Mouse (Mus musculus) splenic B cell, adult 2 months (primary cell): ENCODE data around the gene Bola3.

Experiments
- DNase-seq: peaks from one replicate; pipeline ENCODE4 v3.0.0-alpha.2; 2011; ENCODE audit warnings: low read depth, low spot score
- H3K27me3 ChIP-seq: 2 replicates; pipeline ENCODE4 v1.6.1; 2012; ENCODE audit warnings: mild to moderate bottlenecking, low read length, moderate library complexity, mixed read lengths; ENCODE audit not compliant: control insufficient read depth, poor library complexity, insufficient read depth, severe bottlenecking
- H3K36me3 ChIP-seq: 2 replicates; pipeline ENCODE4 v1.6.1; 2012; ENCODE audit warnings: mild to moderate bottlenecking, low read length, moderate library complexity, mixed read lengths; ENCODE audit not compliant: control insufficient read depth, poor library complexity, insufficient read depth, severe bottlenecking

Gene Bola3

GRCm38 (mm10) chr6:83395544-83396229, 46.7 kb downstream of the Bola3 start:
- no peaks in the 10 kb centered on the region for H3K27me3 ChIP-seq
- DNase-seq: no peak
- H3K36me3 ChIP-seq: peaks cover 2% of the 10 kb centered on the region

- Histone ChIP-seq H3K36me3 (peaks cover 2% of the 10 kb centered on the region), H3K27me3 (no peaks in the 10 kb centered on the region)
- no peak for DNase-seq
Observed at GRCm38 (mm10) chr6:83396711-83397110, 47.8 kb downstream of the Bola3 start.

- H3K36me3 ChIP-seq: peaks cover 2% of the 10 kb centered on the region
- DNase-seq: no peak
- H3K27me3 ChIP-seq: no peaks in the 10 kb centered on the region
Observed at GRCm38 (mm10) chr6:83397728-83398127, 48.8 kb downstream of the Bola3 start.

- Histone ChIP-seq H3K27me3 (no peaks in the 10 kb centered on the region), H3K36me3 (peaks cover 7% of the 10 kb centered on the region)
- no peak for DNase-seq
Observed at GRCm38 (mm10) chr6:83399790-83400189, 50.8 kb downstream of the Bola3 start.

GRCm38 (mm10) chr6:83403481-83403880, 54.5 kb downstream of the Bola3 start:
- no peaks in the 10 kb centered on the region for H3K27me3 ChIP-seq
- no peak for DNase-seq

GRCm38 (mm10) chr6:83404571-83404970, 55.6 kb downstream of the Bola3 start:
- no peak for DNase-seq
- Histone ChIP-seq H3K36me3 (peaks cover 4% of the 10 kb centered on the region), H3K27me3 (no peaks in the 10 kb centered on the region)

More at GRCm38 (mm10) chr6:83403481-83403880, 54.5 kb downstream of the Bola3 start:
- peaks cover 4% of the 10 kb centered on the region for H3K36me3 ChIP-seq

GRCm38 (mm10) chr6:83405511-83406064, 56.6 kb downstream of the Bola3 start:
- peaks cover 4% of the 10 kb centered on the region for H3K36me3 ChIP-seq
- H3K27me3 ChIP-seq: no peaks in the 10 kb centered on the region
- no peak for DNase-seq

GRCm38 (mm10) chr6:83408510-83408909, 59.6 kb downstream of the Bola3 start:
- peaks cover 6% of the 10 kb centered on the region; the same call in 1 of the 2 replicates for H3K36me3 ChIP-seq
- no peak for DNase-seq
- no peaks in the 10 kb centered on the region for H3K27me3 ChIP-seq
